Mouse (Mus musculus) embryonic facial prominence, embryonic 13.5 days (tissue): ENCODE results near the gene Elp1. TPM values are rescaled to one million over a fixed set of nuclear protein-coding genes. Genes with fewer than 3 reads are reported as not detected.

ENCODE experiments used
- ATAC-seq: fragments of 200-750 bp; cut with Nextera tagmentation; 2 replicates; pipeline ENCODE4 v1.8.0; 2017; ENCODE audit warnings: low read depth; ENCODE audit not compliant: insufficient number of reproducible peaks, insufficient read depth, low FRiP score, low TSS enrichment
- H3K27ac ChIP-seq: fragments of 300-500 bp; sonication (generic); 2 replicates; pipeline ENCODE4 v1.5.1; 2015; ENCODE audit warnings: moderate library complexity, mild to moderate bottlenecking, inconsistent platforms
- H3K27me3 ChIP-seq: fragments of 300-500 bp; sonication (generic); 2 replicates; pipeline ENCODE4 v1.6.1; 2015; ENCODE audit warnings: mild to moderate bottlenecking, inconsistent platforms
- H3K36me3 ChIP-seq: fragments of 300-500 bp; sonication (generic); 2 replicates; pipeline ENCODE4 v1.6.1; 2015; ENCODE audit warnings: mild to moderate bottlenecking, inconsistent platforms
- H3K4me1 ChIP-seq: fragments of 300-500 bp; sonication (generic); 2 replicates; pipeline ENCODE4 v1.6.1; 2015; ENCODE audit warnings: inconsistent platforms
- H3K4me2 ChIP-seq: fragments of 300-500 bp; sonication (generic); 2 replicates; pipeline ENCODE4 v1.6.1; 2015; ENCODE audit warnings: moderate library complexity, mild to moderate bottlenecking, inconsistent platforms
- H3K4me3 ChIP-seq: fragments of 300-500 bp; sonication (generic); 2 replicates; pipeline ENCODE4 v1.5.1; 2015; ENCODE audit warnings: mild to moderate bottlenecking, inconsistent platforms
- H3K9ac ChIP-seq: fragments of 300-500 bp; sonication (generic); 2 replicates; pipeline ENCODE4 v1.6.1; 2015; ENCODE audit warnings: mild to moderate bottlenecking, inconsistent platforms
- H3K9me3 ChIP-seq: fragments of 300-500 bp; sonication (generic); 2 replicates; pipeline ENCODE4 v1.6.1; 2016; ENCODE audit warnings: inconsistent platforms
- WGBS: fragments of 180-500 bp; shearing (Covaris S2); methylation state at CpG from one replicate; pipeline ENCODE4 v1.1.7; 2015; ENCODE audit warnings: mixed read lengths; 5-methylcytosine and 5-hydroxymethylcytosine counted together
- polyA plus RNA-seq: library from polyadenylated mRNA; unstranded; fragments of >200 nt; fragmentation: Nextera tagmentation; extraction: Ambion mirVana; gene quantifications from 2 replicates; pipeline ENCODE4 v1.2.1, GENCODE M21; 2015

Elp1 gene
- polyA plus RNA-seq, 1 experiment from 2014 or later = 52.2 TPM

- ATAC-seq = no peak
- H3K4me3 ChIP-seq = no peak overlapping the region
- H3K9ac ChIP-seq = no peak overlapping the region
- no peaks in the 10 kb centered on the region for H3K9me3 ChIP-seq
- WGBS = 64% methylated on average over 13 of the region's 13 CpGs
- H3K4me1 ChIP-seq = 0 out of 2 replicates have a peak, but pooled peaks cover 7% of the 10 kb centered on the region
- H3K4me2 ChIP-seq = no peak overlapping the region
- H3K27me3 ChIP-seq = no peaks in the 10 kb centered on the region
- H3K36me3 ChIP-seq = peaks cover 32% of the 10 kb centered on the region
- H3K27ac ChIP-seq = no peak overlapping the region
Measured at GRCm38 (mm10) chr4:56831013-56831609, 29.0 kb upstream of the Elp1 start.

DNA sequence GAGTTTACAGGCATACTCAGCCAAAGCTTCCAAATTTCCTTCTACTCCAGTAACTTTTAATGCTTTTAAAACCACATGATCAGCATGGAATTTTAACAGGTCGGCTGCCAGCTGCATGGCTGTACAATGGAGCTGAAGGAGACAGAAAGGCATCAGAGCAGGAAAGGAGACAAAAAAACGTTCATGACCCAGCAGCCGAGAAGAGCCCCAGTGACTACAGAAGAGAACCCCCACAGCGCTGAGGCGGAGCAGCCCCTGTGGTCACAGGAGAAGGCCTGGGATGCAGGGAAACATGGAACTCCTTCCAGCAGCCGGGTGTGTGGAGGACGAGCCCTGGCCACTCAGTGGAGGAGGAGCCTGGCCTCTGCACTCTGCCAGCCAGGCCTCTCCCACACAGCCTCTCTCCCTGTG lies 27.4 kb upstream of the Elp1 start:
- ATAC-seq = no peak
- no peaks in the 10 kb centered on the region for H3K27me3 ChIP-seq
- H3K9me3 ChIP-seq = no peaks in the 10 kb centered on the region
- H3K27ac ChIP-seq = no peak overlapping the region
- 58% methylated on average over 7 of the region's 7 CpGs for WGBS
- no peak overlapping the region for H3K9ac ChIP-seq
- H3K4me3 ChIP-seq = no peak overlapping the region
- H3K4me2 ChIP-seq = no peak overlapping the region
- H3K4me1 ChIP-seq = 0 out of 2 replicates have a peak, but pooled peaks cover 7% of the 10 kb centered on the region
- peaks cover 27% of the 10 kb centered on the region for H3K36me3 ChIP-seq

DNA sequence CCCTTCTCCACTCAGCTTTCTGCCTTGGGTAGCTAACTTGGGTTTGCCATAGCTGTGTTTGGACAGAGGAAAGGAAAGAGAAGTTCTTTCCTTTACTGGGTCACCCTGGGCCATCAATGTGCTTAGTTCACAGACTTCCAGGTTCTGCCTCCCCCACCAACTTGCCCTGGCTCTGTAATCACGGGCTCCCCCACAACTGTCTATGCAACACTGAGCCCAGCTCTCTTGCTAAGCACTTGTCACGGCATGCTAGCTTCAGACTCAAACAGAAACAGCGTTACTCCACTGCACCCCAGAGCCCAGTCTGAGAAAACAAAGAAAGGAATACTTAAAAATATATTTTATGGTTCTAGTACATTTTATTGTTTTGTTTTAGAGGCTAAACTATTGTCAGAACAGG lies 26.8 kb upstream of the Elp1 start:
- no peak overlapping the region for H3K27ac ChIP-seq

GRCm38 (mm10) chr4:56824231-56824630 lies 22.1 kb upstream of the Elp1 start:
- Histone ChIP-seq H3K27me3 (no peaks in the 10 kb centered on the region), H3K9me3 (no peaks in the 10 kb centered on the region), H3K4me3 (no peak overlapping the region), H3K36me3 (peaks cover 16% of the 10 kb centered on the region), H3K4me2 (no peak overlapping the region), H3K4me1 (0 out of 2 replicates have a peak, but pooled peaks cover under 1% of the 10 kb centered on the region), H3K9ac (no peak overlapping the region; the same call in 1 of the 2 replicates), H3K27ac (no peak overlapping the region)
- 91% methylated on average over 9 of the region's 9 CpGs for WGBS
- no peak for ATAC-seq

More for the DNA sequence above, 26.8 kb upstream of the Elp1 start:
- no peaks in the 10 kb centered on the region for H3K9me3 ChIP-seq
- no peak overlapping the region for H3K4me3 ChIP-seq
- peaks cover 27% of the 10 kb centered on the region for H3K36me3 ChIP-seq
- 0 out of 2 replicates have a peak, but pooled peaks cover 7% of the 10 kb centered on the region for H3K4me1 ChIP-seq
- H3K9ac ChIP-seq = no peak overlapping the region
- H3K4me2 ChIP-seq = no peak overlapping the region
- 84% methylated on average over 3 of the region's 3 CpGs for WGBS
- no peaks in the 10 kb centered on the region for H3K27me3 ChIP-seq
- ATAC-seq = no peak

GRCm38 (mm10) chr4:56820017-56820550 lies 18.0 kb upstream of the Elp1 start:
- ATAC-seq = no peak

DNA sequence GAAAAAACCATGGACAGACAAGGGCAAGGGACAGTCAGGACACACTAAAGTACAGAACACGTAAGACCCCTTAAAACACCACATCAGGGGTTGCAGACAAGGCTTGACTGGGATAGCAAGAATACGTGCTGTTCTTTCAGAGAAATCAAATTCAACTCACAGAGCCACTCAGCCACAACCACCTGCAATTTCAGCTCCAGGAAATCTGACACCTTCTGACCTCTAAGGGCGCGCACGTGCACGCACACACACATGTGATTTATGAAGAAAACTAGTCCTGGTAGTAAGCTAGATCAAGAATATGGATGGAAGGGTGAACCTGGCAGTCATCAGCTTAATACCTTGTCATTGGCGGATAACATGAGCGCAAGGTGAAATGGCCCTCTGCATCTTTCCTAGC lies 13.0 kb upstream of the Elp1 start:
- peaks cover 16% of the 10 kb centered on the region; the same call in 1 of the 2 replicates for H3K36me3 ChIP-seq
- H3K4me2 ChIP-seq = no peak overlapping the region
- H3K9ac ChIP-seq = no peak overlapping the region
- no peaks in the 10 kb centered on the region for H3K27me3 ChIP-seq
- H3K4me3 ChIP-seq = no peak overlapping the region
- no peaks in the 10 kb centered on the region for H3K4me1 ChIP-seq
- 68% methylated on average over 8 of the region's 8 CpGs for WGBS
- H3K9me3 ChIP-seq = no peaks in the 10 kb centered on the region
- no peak for ATAC-seq
- no peak overlapping the region for H3K27ac ChIP-seq

More at GRCm38 (mm10) chr4:56820017-56820550, 18.0 kb upstream of the Elp1 start:
- no peaks in the 10 kb centered on the region for H3K27me3 ChIP-seq
- no peak overlapping the region for H3K4me3 ChIP-seq
- 0 out of 2 replicates have a peak, but pooled peaks cover 5% of the 10 kb centered on the region for H3K36me3 ChIP-seq
- H3K9ac ChIP-seq = no peak overlapping the region
- H3K4me2 ChIP-seq = no peak overlapping the region
- H3K4me1 ChIP-seq = no peaks in the 10 kb centered on the region
- no peaks in the 10 kb centered on the region for H3K9me3 ChIP-seq
- no peak overlapping the region for H3K27ac ChIP-seq

DNA sequence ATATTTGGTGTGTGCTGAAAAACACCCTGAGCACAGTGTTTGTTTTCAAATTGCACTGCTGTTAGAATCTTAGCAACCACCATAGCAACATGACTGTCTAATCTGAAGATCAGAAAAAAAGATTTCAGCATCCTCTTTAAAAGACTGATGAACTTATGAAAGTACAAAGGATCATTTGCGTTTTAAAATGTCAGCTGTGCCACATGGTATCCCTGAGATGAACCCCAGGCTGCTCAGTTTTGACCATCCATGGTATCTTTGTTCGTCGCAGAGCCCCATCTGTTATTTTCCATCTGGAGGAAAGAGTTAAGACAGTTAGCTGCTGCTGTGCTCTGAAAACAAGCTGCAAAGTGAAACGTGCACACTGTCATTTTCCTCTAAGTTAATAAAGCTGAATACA lies 10.0 kb upstream of the Elp1 start:
- 81% methylated on average over 4 of the region's 4 CpGs for WGBS
- Histone ChIP-seq H3K4me2 (no peak overlapping the region), H3K27me3 (no peaks in the 10 kb centered on the region), H3K9ac (no peak overlapping the region), H3K4me1 (no peaks in the 10 kb centered on the region), H3K36me3 (peaks cover 31% of the 10 kb centered on the region), H3K4me3 (no peak overlapping the region), H3K27ac (no peak overlapping the region), H3K9me3 (no peaks in the 10 kb centered on the region)
- no peak for ATAC-seq

- 58% methylated on average over 3 of the region's 3 CpGs for WGBS
- Histone ChIP-seq H3K9ac (no peak overlapping the region), H3K4me3 (no peak overlapping the region), H3K4me1 (no peaks in the 10 kb centered on the region), H3K4me2 (no peak overlapping the region), H3K9me3 (no peaks in the 10 kb centered on the region), H3K36me3 (peaks cover 35% of the 10 kb centered on the region), H3K27me3 (no peaks in the 10 kb centered on the region), H3K27ac (no peak overlapping the region)
- no peak for ATAC-seq
Measured at GRCm38 (mm10) chr4:56811642-56812041, 9.5 kb upstream of the Elp1 start.

DNA sequence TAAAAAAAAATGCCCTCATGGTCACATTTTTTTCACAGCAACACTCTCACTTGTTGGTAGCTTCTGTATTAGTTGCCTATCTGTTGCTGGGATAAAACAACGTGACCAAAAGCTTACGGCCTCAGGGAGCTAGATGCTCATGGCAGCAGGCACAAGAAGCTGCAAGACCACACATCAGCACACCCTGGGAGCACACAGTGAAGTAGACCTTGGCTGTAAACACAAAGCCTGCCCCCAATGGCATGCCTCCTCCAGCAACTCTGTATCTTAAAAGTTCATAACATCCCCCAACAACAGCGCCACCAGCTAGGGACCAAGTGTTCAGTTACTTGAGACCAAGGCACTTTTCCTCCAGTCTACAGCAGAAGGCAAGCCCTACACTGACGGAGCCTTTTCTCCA lies 6.9 kb upstream of the Elp1 start:
- peaks cover 51% of the 10 kb centered on the region for H3K36me3 ChIP-seq
- H3K27me3 ChIP-seq = no peaks in the 10 kb centered on the region
- H3K4me3 ChIP-seq = no peak overlapping the region
- WGBS = 81% methylated on average over 4 of the region's 4 CpGs
- H3K4me1 ChIP-seq = peaks cover 2% of the 10 kb centered on the region; the same call in 1 of the 2 replicates
- H3K27ac ChIP-seq = no peak overlapping the region
- ATAC-seq = no peak
- H3K9ac ChIP-seq = no peak overlapping the region
- H3K9me3 ChIP-seq = no peaks in the 10 kb centered on the region
- H3K4me2 ChIP-seq = no peak overlapping the region

DNA sequence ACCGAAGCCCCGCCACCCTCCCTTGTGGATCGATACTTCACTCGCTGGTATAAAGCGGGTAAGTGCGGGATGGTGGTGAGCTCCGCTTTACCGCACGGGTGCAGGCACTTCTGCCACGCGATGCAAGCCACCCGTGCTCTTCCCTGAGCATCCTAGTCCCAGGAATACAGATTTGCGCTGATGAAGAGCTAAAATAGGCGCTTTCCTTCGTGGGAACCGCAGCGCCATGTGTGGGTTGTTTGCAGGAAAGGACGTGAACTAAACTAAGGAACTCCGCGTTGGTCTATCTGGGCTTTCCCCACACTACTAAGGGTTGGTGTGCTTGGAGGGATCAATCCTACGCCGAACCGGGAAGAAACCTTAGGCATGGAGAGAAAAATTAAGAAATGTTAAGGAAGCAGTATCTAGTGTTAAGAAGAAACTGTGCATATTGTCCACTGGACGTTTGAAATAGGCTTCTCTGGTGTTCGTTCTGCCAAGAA lies 579 bp upstream of the Elp1 start:
- peaks cover 26% of the 10 kb centered on the region for H3K4me1 ChIP-seq
- peak overlapping the region; percentile 97 for H3K9ac ChIP-seq
- H3K36me3 ChIP-seq = peaks cover 53% of the 10 kb centered on the region
- H3K27me3 ChIP-seq = no peaks in the 10 kb centered on the region
- 2% methylated on average over 25 of the region's 25 CpGs for WGBS
- H3K4me3 ChIP-seq = peak overlapping the region; percentile 94
- no peaks in the 10 kb centered on the region for H3K9me3 ChIP-seq
- peak overlapping the region; percentile 80 for H3K27ac ChIP-seq
- H3K4me2 ChIP-seq = peak overlapping the region; percentile 84
- no peak for ATAC-seq

DNA sequence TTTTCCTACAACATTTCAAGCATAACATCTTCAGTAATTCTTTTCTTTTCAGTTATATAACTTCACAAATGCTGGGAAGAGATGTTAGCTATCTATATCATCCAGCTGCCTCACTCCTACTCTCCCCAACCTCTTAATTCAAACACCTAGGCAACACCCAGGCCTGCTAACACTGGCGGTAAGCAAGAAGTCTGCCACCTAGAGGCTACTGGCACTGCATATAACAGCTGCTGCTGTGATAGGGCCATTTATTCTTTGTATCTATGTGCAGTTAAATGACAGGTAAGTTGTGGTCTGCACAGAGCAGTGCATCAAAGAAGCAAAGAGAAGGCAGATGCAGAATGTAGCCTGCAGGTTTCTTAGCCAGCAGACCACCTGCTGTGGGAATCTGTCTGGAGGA lies 10.8 kb downstream of the Elp1 start:
- no peaks in the 10 kb centered on the region for H3K4me1 ChIP-seq
- no peak for ATAC-seq
- no peaks in the 10 kb centered on the region for H3K9me3 ChIP-seq
- H3K9ac ChIP-seq = no peak overlapping the region
- H3K36me3 ChIP-seq = peaks cover 90% of the 10 kb centered on the region
- H3K27me3 ChIP-seq = no peaks in the 10 kb centered on the region
- no peak overlapping the region for H3K27ac ChIP-seq
- no peak overlapping the region for H3K4me3 ChIP-seq
- no peak overlapping the region for H3K4me2 ChIP-seq
- WGBS = 39% methylated on average over 1 of the region's 1 CpGs

GRCm38 (mm10) chr4:56771065-56771464 lies 31.1 kb downstream of the Elp1 start:
- Histone ChIP-seq H3K4me2 (no peak overlapping the region), H3K9ac (no peak overlapping the region), H3K36me3 (peaks cover 89% of the 10 kb centered on the region), H3K27me3 (no peaks in the 10 kb centered on the region), H3K4me3 (no peak overlapping the region), H3K4me1 (no peaks in the 10 kb centered on the region), H3K9me3 (no peaks in the 10 kb centered on the region), H3K27ac (no peak overlapping the region)
- no peak for ATAC-seq
- WGBS = 63% methylated on average over 1 of the region's 1 CpGs
